Mouse (Mus musculus) spleen, adult 18-20 months (tissue): ENCODE measurements around the gene Vgll4.

Source experiments
- DNase-seq, 2 experiments: peaks; one replicate each; pipeline ENCODE4 v3.0.0; 2022; ENCODE audit warnings: mixed read lengths in 2 of 2

The Vgll4 gene

GRCm38 (mm10) chr6:114833791-114834346 is 135.9 kb downstream of the Vgll4 start:
- no peak for DNase-seq

DNA sequence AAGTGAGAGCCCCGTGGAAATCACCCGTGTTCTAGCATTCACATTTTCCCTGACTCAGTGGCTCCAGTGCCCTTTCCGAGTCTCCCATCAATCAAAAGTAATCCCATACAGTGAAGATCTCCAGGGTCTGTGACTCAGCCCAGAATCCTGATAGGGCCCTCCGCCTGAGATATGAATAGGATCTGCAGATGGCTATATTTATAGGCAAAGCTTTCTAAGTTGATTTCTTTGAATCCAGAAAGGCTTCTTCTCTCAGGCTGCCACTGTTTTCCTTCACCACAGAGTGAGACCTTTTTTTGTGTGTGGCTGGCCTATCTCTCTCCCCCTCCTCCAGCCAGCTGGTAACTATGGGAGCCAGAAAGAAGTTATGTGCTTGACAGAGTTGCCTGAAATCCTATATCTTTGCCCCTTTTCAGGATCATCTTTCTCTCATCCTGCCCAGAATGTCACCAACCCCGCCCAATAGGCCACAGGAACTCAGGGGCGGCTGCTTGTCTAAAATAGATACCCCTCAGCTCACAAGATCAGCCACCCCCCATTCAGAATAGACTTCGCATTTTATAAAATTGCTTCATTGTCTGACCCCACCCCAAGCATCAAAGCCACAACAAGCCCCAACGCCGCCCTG is 136.6 kb downstream of the Vgll4 start:
- no peak for DNase-seq

GRCm38 (mm10) chr6:114831807-114832206 is 138.0 kb downstream of the Vgll4 start:
- no peak for DNase-seq

- no peak for DNase-seq
Measured at GRCm38 (mm10) chr6:114829660-114830438, 139.9 kb downstream of the Vgll4 start.

- no peak for DNase-seq
Measured at GRCm38 (mm10) chr6:114826889-114827288, 142.9 kb downstream of the Vgll4 start.

DNA sequence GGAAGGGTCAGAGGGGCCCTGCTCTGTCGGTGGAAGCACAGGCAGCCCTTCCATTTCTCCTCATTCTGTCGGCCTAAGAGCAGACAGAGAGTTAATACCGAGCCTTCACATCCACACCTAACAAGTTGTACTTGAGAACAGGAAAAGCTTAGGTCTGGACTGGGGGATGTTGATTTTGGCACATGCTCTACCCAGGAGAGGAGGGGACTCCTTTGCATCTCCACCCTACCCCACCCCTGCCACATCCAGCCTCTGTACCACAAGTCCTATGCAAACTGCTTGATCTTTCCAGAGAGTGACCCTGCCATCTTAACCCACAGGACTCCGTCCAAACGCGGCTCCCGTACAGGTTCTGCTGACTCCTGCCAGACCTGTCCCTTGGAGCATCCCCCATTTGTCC is 148.1 kb downstream of the Vgll4 start:
- DNase-seq: no peak

- no peak for DNase-seq
Measured at GRCm38 (mm10) chr6:114819971-114820481, 149.8 kb downstream of the Vgll4 start.

DNA sequence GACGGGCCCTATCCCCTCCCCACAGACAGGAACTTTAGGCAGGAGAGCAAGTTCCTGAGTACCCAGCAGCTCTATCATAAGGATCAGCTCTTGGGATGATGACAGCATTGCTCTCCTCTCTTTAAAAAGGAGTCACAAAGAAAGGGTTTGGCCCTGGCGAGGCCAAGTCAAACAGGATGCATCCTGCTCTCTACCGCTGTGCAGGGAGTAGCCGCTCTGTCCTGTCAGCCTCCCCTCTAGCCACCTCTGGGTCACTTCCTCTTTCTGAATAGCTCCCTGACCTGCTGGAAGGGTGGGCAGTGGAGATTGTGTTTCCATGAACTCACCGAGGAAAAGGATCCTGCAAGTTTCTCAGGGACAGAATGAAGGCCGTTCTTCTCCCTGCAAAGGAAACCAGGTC is 151.3 kb downstream of the Vgll4 start:
- no peak for DNase-seq

DNA sequence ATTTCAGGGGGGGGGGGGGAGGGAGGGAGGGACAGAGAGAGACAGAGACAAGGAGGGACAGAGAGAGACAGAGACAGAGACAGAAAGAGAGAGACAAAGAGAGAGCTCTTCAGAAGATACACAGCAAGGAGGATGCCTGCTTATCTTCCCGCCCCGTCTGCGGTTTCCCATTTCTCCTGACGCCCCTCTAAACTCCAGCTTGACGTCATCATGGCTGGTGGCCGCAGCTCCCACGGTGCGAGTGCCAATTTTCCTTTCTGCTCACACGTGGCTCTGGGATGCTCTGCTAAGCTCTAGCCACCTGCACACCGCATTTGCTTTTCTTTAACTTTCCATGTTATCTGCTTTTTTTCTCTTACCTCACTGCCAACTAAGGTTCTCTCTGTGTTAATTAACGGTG is 151.8 kb downstream of the Vgll4 start:
- no peak for DNase-seq

- peak in 1 of 2 experiments; percentile 10 for DNase-seq
Measured at GRCm38 (mm10) chr6:114814882-114815650, 154.7 kb downstream of the Vgll4 start.

GRCm38 (mm10) chr6:114814199-114814881 is 155.5 kb downstream of the Vgll4 start:
- no peak for DNase-seq

GRCm38 (mm10) chr6:114812779-114813178 is 157.0 kb downstream of the Vgll4 start:
- no peak for DNase-seq

- no peak for DNase-seq
Measured at GRCm38 (mm10) chr6:114812322-114812721, 157.5 kb downstream of the Vgll4 start.
